Mouse (Mus musculus) layer of hippocampus, adult 9-10 months (tissue): ENCODE results near the gene Prdx5.
"Not testable (repeated sequence)": the region's sequence is repeated elsewhere in the genome, so short reads cannot be mapped to it uniquely, and the experiment has no call there.

Experiments used
- DNase-seq: peaks from one replicate; pipeline ENCODE4 v3.0.0; 2022; ENCODE audit warnings: low spot score

Prdx5 gene

DNA sequence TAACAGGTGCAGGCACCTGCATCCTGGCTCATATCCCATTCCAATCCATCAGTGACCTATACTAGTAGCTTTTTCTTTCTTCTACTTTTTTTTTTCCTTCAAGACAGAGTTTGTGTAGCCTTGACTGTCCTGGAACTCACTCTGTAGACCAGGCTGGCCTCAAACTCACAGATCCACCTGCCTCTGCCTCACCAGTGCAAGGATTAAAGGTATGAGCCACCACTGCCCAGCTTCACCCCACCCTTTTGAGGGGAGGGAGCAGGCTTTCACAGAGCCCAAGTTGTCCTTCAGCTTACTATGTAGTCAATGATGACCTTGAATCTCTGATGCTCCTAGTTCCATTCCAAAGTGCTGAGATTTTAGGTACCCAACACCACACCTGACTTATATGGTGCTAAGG, 9.5 kb upstream of the Prdx5 start:
- DNase-seq, result no peak

- no peak for DNase-seq
These were observed 8.4 kb upstream of the Prdx5 start for GRCm38 (mm10) chr19:6918321-6918720.

GRCm38 (mm10) chr19:6916496-6916895, 6.6 kb upstream of the Prdx5 start:
- DNase-seq, result no peak

DNA sequence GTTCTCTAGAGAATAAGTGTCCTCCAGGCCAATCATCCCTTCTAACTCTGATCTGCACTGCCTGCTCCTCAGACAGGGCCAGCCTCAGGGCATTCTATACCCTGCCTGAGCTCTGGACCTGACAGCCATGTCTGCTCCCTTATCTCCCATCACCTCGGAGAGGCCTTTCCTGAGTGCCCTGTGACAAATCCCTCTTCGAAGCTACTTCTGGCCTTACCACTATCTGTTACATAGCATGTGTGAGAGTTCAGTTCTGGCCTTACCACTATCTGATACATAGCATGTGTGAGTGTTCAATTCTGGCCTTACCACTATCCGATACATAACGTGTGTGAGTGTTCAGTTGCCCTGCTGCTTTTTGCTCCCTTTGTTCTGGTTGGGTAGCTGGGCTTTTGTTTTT, 5.4 kb upstream of the Prdx5 start:
- DNase-seq, result no peak

GRCm38 (mm10) chr19:6914540-6914939, 4.6 kb upstream of the Prdx5 start:
- DNase-seq, result no peak

GRCm38 (mm10) chr19:6913991-6914390, 4.1 kb upstream of the Prdx5 start:
- DNase-seq, result no peak

DNA sequence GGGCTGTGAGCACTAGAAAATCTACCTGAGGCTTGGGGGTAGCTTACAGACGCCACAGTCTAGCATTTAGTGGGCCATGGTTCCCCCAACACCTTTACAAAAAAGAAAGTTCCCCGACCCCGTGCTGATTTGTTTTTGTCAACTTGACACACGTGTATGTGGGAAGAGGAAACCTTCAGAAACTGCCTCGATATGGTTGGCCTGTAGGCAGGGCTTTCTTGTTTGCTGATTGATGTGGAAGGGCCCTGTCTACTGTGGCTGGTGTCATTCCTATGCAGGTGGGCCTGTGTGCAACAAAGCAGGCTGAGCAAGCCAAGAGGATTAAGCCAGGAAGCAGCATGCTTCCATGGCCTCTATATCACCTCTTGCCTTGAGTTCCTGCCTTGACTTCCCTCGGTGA, 3.1 kb upstream of the Prdx5 start:
- no peak for DNase-seq

DNA sequence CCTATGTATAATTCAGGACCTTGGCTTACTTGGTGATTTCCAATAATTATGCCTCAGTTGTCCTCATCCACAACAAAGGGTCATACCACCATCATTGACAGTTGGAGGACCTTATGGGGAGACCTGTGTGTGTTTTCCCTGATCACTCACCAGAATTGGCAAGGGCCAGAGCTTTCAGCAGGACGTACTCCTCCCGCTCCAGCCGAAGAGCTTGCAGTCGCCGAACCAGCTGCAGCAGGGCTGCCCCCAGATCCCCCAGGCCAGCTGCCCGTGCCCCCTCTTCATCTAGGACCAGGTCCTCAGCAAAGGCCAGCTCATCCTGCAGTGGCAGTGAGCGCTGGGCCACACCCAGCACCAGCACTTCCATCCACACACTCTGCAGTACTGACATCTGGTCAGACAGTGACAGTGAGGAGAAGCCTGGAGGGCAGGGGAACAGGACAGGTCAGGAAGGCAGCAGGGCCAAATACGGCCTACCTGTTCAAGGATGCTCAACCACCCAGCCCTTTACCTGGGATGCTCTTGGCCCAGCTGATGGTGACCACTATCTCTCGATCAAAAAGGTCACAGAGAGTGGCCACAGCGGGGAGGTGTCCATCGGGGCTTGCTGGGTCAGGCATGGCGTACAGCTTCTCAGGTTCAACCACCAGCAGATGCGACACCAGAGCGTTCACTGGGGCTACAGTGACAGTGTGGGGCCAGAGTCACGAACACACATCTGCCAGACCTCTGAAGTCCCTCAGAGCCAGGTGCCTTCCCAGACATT, 2.5 kb upstream of the Prdx5 start:
- no peak for DNase-seq

- DNase-seq, result no peak
These were observed 1.5 kb upstream of the Prdx5 start for GRCm38 (mm10) chr19:6911101-6912074.

DNA sequence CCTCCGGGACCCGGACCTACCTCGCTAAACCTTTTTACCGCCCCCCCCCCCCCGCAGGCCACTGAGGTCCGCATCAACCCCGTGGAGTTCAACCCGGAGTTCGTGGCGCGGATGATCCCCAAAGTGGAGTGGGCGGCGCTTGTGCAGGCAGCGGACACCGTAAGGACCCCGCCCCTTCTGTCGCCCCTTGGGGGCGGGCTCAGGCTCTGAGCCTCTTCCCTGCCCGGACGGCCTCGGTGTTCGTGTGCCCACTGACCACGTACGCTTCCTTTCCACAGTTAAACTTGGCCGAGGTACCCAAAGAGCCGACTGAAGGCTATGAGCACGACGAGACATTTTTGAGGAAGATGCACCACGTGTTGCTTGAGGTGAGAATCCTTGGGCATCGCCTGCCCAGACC, 400 bp upstream of the Prdx5 start:
- DNase-seq, result not testable (repeated sequence)

DNA sequence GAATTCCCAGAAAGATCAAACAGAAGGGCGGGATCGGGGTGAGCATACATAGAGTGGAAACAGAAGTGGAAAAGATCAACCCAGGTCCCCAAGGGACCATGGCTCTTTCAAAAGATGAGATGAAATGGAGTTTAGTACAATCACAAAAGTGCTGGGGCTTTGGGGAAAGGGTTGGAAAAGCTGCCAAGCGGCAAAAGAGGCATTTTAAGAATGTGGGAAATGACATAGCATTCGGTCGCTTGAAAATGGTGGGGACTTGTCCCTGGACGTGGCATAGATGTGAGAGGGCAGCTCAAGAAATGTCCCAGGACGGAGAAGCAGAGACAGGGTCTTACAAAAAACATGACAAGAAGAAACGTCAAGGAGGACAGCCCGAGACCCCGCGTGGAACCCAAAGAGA, 885 bp downstream of the Prdx5 start:
- DNase-seq, result no peak

DNA sequence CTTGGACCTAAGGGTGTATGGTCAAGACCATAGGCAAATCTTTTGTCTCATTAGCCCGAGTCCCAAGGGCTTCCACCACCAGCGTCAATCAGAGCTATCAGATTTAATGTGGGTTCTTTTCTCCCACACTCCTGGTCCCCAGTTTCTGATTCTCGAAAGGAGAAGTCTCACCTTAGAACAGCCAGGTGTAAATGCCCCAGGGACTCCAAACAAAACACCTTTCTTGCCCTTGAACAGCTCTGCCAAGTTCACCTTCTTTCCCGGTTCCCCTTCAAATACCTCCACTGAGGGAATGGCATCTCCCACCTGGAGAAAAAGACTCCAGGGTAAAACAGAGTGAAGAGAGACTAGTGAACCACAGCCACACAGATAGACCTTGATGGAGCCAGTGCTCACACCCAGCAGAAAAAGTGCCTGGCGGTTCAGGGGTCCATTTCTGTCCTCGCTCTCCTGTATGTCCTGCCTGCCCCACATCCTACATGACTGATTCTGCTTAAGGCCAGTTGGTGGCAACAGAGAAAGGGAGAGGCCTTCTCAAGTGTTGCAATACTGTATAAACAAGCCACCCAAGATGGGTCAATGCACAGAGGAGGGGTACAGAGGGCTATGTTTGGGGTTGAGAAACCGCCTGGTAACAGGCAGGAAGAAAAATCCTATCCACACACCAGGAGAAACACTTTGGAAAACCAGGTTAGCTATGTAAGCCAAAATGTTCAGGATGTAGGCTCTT, 1.9 kb downstream of the Prdx5 start:
- DNase-seq, result no peak

GRCm38 (mm10) chr19:6907094-6907493, 2.8 kb downstream of the Prdx5 start:
- no peak for DNase-seq

DNA sequence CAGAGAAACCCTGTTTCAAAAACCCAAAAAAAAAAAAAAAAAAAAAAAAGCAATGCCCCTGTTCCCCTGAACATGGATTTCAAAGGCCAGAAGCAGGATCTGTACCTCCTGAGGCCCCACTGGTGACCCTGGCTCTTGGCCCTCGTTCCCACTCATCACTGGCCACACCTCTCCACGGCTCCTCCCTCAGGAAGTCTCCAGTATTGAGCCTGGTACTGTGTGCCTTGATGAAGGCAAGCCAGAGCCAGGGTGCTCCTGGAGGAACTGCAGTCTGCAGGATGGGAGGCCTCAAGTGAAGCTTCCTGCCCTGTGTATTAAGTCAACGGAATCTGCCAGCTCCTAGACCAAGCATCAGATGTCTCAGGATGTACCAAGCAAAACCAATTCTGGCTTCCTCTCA, 3.7 kb downstream of the Prdx5 start:
- no peak for DNase-seq

DNA sequence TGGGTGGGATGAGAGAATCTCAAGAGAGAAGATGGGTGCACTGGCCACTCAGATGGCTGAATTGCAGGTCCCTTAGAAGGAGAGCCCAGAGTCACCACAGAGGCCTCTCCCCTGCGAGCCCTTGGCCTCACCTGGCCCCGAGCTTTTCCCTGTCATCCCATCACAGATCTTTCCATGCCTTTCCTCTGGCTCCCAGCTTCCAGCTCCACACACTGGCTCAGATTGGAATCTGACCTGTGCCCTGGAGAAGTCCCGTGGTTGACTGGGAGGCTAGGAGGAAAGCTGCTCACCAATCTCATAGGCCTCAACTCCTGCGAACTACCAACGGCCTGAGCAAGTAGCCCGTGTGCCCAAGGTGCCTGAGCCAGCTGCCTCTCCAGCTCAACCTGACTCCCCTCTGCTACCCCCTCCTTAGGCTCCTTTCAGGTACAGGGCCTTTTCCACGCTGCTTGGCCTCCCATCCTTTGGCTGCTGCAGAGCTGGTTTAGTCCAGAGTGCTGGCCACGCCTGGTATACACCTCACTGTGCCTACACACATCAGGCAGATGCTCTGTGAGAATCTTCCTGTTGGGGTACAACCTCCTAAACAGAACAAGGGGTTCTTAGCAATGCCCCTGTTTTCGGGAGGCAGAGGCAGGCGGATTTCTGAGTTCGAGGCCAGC, 4.3 kb downstream of the Prdx5 start:
- no peak for DNase-seq

DNA sequence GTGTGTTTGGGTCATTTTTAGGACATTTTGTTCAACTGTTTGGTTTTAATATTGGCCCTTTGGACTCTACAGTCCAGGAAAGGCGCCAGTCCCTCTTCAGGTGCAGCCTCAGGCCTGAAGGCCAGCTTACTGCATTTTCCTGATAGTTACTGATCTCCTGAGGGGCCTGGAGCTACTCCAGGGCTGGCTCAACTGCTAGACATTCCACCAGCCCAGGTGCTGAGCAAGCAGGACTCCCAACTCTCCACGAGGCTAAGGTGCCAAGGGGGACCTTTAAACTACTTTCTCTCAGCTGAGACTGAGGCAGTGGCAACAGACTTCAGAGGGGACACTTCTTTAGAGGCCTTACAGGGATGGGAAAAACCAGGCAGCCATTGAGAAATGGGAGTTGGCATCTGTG, 5.1 kb downstream of the Prdx5 start:
- no peak for DNase-seq

DNA sequence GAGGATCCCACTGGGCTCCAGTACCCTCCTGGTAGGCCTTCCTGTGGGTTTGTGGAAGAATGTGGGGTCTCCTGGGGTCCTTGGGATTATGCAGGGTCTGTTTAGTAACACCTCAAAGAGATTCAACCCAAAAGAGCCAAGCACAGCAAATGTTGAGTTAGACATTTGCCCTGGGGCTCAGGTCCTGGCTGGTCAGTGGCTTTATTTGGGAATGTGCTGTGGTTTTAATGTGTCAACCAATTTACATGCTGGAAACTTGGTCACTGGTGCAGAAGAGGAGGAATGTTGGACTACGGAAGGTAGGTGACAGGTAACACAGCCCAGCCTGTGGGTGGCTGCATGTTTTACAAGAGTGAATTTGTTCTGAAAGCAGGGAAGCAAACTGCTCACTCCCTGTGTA, 6.9 kb downstream of the Prdx5 start:
- DNase-seq, result no peak

- no peak for DNase-seq
These were observed 10.3 kb downstream of the Prdx5 start for GRCm38 (mm10) chr19:6899641-6900040.

- not testable (repeated sequence) for DNase-seq
These were observed 14.1 kb downstream of the Prdx5 start for GRCm38 (mm10) chr19:6895608-6896305.

DNA sequence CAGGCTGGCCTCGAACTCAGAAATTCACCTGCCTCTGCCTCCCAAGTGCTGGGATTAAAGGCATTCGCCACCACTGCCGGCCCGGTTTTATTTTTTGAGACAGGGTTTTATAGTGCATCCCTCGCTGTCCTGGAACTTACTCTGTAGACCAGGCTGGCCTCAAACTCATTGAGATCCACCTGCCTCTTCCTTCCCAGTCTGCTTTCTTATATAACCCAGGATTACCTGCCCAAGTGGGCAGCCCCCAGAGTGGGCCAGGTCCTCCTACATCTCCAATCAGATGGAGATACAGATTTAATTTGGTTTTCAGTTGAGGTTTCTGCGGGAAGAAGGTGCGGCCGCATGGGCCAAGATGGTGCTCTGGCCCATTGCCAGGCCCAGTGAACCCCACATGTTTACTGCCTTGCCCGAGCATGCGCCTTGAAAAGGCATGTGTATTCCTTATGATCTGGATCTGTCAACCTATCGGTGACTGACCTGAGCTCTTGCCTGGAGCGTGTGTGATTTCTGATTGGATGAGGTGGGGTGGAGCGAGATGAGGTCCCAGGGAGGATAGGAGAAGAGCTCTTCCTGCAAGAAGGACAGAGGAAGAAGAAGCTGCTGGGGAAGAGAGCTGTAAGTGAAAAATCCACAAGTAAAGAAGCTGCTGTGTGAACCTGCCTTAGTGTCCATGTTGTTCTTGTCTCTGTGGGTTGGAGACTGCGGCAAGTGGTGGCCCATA, 16.0 kb downstream of the Prdx5 start:
- no peak for DNase-seq

DNA sequence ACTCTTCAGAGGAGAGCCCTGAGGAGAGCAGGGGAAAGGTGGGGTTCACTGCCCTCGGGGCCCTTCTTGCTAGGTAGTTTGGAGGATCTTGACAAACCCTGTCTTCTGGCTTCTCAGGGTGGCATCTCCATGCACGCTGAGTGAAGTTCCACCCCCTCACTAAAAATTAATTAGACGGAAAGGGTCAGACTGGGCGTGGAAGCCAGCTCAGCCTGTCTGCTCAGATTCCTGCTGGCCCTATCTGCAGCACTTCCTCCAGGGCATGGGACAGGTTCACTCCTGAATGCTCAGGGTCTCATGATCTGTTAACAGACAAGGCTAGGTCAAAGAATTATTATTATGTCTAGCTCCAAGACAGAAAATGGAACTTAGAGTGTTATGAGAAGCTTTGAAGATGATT, 17.4 kb downstream of the Prdx5 start:
- DNase-seq, result no peak
